Mouse (Mus musculus) splenic B cell, adult 2 months (primary cell): Measurements from ENCODE around the gene Rad21l.

Experiments
- DNase-seq: peaks from one replicate; pipeline ENCODE4 v3.0.0-alpha.2; 2011; ENCODE audit warnings: low read depth, low spot score
- H3K27me3 ChIP-seq: 2 replicates; pipeline ENCODE4 v1.6.1; 2012; ENCODE audit warnings: mild to moderate bottlenecking, low read length, moderate library complexity, mixed read lengths; ENCODE audit not compliant: control insufficient read depth, poor library complexity, insufficient read depth, severe bottlenecking
- H3K36me3 ChIP-seq: 2 replicates; pipeline ENCODE4 v1.6.1; 2012; ENCODE audit warnings: mild to moderate bottlenecking, low read length, moderate library complexity, mixed read lengths; ENCODE audit not compliant: control insufficient read depth, poor library complexity, insufficient read depth, severe bottlenecking

The Rad21l gene

DNA sequence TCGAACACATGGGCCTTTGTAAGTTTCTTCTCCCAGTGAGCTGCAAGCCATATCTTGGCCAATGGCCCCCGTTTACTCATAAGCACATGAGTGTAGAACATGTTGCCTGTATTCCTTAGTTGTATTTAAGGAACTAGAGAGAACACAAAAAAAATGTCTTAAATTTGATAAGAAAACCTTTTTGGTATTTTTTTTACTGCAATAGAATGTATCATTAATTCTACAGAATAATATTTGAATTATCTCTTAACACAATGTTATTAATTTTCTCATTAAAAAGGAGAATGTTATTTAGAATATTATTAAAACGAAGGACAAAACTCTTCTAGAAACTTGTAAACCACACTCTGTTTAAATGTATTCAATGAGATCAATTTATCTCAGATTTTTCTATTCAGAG lies at the start of gene Rad21l:
Gene Rad21l (minus strand): TSS at position 101 of the 400 bp plus-strand sequence.
- no peaks in the 10 kb centered on the region for H3K27me3 ChIP-seq
- no peak for DNase-seq
- H3K36me3 ChIP-seq, result no peaks in the 10 kb centered on the region

DNA sequence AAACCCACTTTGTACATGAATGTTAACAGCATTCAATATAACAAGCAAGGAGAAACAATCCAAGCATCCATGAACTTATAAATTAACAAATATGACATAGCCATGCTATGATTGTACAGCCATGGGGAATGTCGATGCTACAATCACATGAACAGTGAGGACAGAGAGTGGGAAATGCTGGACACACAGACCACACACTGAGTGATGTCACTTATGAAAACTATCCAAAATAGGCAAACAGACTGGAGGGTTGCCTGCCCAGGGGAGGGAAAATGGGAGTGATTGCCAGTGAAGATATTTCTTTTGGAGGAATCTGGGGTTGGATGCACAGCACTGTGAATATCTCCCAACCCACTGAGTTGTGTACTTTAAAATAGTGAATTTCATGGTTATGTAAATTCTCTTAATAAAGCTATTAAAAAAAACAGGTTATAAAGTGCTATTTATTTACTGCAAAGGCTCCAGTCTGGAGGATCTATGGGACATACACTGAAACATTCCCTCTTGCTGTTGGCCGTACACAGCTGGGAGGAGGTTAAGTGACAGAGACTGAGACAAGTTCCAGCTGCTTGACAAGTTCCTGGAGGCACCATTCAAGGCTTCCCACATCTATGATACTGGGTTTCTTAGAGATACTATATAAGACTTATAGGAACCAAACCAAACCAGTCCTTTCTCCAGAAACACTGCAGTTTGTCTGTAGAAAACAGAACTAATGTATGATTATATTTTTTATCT lies 48.2 kb upstream of the Rad21l start:
- no peak for DNase-seq
- peaks cover 5% of the 10 kb centered on the region for H3K36me3 ChIP-seq
- no peaks in the 10 kb centered on the region for H3K27me3 ChIP-seq

DNA sequence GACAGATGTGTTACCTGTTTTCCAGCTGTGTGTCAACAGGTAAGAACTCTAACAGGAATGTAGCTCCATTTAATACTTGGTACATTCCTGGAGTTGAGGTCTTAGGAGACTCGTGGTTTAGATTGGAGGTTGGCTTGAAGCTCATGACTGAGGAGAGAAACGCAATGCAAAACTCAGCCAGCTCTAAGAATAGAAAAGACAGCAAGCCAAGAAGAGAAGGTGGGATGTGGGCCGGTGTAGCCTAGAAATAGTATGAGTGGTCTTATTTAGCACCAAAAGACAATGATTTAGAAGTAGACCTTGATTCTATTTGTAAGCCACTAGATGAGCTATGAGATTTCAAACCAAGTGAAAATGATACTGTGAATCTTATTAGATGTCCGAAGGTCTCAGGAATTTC lies 47.2 kb upstream of the Rad21l start:
- peaks cover 3% of the 10 kb centered on the region for H3K36me3 ChIP-seq
- H3K27me3 ChIP-seq, result no peaks in the 10 kb centered on the region
- DNase-seq, result no peak

DNA sequence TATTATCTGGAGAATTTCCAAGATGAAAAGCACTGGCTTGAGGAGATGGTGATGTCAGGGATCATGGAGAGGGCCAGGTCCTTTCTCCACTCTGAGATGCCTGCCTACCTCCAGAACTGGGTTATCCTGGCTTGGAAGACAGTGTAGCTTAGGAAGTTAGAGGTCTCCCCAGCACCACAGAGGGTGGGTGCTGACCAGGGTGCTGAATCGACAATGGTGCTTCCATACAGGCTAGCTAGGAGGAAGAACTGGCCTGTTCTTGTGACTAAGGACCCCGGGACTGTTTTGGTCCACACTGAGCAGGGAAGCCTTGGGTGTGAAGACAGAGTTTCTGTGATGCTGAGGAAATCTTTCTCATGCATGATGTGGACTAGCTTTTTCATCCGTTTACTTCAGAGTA lies 44.3 kb upstream of the Rad21l start:
- Histone ChIP-seq H3K36me3 (peaks cover 3% of the 10 kb centered on the region), H3K27me3 (no peaks in the 10 kb centered on the region)
- DNase-seq, result peak; percentile 18

DNA sequence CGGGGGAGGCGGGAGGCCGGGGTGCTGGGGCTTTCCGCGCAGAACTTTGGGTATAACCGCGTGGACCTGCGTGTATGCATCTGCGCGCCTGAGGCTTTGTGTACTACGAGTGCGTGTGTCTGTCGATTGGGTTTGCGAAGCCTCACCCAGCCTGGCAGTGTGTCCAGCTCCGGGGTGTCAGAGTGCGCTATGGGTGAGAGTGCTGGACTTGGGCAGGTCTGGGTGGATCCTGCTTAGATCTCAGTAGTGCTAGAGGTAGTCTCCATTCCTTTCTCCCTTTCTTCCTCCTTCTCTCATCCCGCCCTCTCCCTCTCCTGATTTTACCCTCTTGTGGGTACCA lies 34.5 kb upstream of the Rad21l start:
- no peaks in the 10 kb centered on the region for H3K36me3 ChIP-seq
- DNase-seq, result no peak
- H3K27me3 ChIP-seq, result peaks cover 2% of the 10 kb centered on the region; the same call in 1 of the 2 replicates

DNA sequence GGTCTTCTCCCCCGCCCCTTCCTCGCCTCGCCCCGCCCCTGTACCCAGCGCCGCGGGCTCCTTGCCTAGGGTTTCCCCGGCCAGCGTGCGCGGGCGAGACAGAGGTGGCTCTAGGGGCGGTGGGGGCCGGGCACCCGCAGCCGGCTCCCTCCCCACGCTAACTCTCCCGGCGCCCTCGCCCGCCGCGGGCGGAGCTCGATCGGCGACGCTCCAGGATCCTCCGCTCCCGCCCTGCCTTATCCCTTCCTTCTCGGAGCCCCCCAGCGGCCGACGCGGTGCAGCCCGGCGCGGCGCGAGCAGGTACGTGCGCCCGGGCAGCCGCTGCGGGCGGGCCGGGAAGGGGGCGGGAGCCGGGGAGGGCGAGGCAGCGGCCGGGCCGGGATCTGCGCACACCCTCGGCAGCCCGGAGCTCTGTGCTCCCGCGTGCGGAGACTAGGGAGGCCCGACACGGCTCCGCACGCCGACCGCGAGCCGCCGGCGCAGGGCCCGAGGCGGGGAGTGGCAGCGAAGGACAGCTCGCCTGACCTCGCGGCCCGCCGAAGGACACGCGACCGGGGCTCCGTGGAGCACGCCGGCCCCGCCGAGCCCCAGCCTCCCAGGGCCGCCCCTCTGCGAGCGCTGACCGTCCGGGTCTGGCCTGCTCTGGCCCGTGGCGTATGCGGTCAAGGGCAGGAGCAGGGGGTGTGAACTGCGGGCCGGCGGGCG lies 34.0 kb upstream of the Rad21l start:
- no peak for DNase-seq
- peaks cover 2% of the 10 kb centered on the region; the same call in 1 of the 2 replicates for H3K27me3 ChIP-seq
- H3K36me3 ChIP-seq, result no peaks in the 10 kb centered on the region

DNA sequence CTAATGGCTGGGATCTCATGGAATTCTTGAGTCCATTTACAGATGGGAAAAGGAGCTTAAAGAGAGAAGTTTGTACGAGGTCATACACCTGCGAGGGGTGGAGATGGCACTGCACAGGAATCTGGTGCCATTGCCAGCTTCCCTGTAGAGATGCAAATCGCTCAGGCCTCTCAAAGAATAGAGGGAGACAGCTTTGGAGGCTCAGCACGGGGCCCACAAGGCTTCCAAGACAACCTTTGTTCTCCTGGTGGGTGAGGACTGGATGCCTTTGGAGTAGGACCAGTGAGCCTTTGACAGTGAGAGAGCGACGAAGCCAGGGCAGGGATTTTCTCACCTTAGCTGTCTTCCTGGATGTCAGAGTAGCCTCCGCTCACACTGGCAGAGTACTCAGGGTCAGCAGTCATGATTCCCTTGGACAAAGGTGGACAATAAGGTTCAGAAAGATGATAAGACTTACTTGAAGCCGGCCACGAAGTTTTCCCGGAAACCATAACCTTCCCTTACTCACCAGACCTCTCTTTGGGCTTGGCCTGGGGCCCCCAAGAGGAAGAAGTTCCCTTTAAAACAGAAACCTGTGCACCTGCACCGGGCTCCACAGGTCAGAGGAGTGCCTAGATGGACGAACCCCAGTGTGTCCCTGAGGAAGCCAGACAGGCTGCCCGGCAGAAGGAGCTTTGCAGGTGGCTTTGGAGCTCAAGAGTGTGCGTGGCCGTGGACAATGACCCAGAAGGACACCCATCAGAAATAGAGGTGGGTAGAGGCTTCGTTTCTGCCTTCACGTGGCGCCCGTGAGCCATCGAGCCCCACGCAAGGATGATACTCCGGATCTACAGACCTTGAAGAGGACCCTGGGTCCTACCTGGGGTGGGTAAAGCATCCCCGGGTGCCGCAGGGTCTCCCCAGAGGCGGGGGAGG lies 33.2 kb upstream of the Rad21l start, which contains the start of gene Tmem74b:
Gene Tmem74b (plus strand): TSS at position 778 of the 915 bp plus-strand sequence.
- no peaks in the 10 kb centered on the region for H3K36me3 ChIP-seq
- no peak for DNase-seq
- H3K27me3 ChIP-seq, result peaks cover 2% of the 10 kb centered on the region; the same call in 1 of the 2 replicates

DNA sequence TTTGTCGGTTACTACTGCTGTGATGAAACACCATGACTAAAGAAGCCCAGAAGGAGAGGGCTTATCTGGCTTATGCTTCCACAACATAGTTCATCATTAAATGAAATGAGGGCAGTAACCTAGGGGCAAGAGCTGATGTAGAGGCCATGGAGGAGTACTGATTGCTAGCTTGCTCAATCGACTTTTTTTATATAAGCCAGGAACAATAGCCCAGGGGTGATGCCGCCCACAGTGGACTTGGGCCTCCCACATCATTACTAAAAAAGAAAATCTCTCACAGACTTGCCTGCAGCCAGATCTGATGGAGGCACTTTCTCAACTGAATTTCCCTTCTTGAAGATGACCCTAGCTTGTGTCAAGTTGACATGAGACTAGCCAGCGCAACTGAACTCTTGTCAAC lies 14.6 kb upstream of the Rad21l start:
- DNase-seq, result no peak
- Histone ChIP-seq H3K27me3 (no peaks in the 10 kb centered on the region), H3K36me3 (no peaks in the 10 kb centered on the region)

DNA sequence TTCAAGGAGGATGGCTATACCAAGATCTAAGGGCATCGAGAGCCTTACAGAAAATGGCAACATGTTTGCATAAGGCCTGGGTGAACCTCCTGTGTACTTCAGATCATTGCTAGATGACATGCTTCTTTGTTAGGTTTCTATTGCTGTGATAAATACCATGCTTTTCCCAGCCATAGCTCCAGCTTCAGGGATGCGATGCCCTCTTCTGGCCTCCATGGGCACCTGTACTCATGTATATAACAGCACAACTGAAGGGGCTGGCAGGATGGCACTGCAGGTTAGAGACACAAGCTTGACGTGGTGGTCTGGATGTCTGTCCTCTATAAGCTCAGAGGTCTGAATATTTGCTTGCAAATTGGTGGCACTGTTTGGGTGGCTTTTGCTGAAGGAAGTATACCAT lies 14.0 kb upstream of the Rad21l start:
- Histone ChIP-seq H3K36me3 (no peaks in the 10 kb centered on the region), H3K27me3 (no peaks in the 10 kb centered on the region)
- DNase-seq, result peak; percentile 10

DNA sequence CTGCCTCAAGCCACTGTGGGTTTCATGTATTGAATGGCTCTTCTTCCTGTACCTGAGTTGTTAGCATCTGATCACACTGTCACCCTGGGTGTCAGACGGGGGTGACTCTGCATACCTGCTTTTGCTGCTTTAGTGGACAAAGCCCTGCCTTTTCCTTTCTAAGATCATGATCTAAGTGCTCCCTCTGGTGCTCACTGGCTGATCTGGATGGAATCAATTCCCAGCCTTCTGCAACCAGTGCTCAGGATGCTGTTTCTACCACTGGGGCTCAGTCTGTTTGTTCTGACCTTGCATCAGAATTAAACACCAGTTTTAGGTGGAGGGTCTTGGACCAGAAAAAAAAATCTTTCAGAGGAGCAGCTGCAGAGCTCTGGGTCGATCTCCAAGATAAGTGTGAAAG lies 7.9 kb upstream of the Rad21l start:
- DNase-seq, result no peak
- no peaks in the 10 kb centered on the region for H3K27me3 ChIP-seq
- H3K36me3 ChIP-seq, result no peaks in the 10 kb centered on the region

DNA sequence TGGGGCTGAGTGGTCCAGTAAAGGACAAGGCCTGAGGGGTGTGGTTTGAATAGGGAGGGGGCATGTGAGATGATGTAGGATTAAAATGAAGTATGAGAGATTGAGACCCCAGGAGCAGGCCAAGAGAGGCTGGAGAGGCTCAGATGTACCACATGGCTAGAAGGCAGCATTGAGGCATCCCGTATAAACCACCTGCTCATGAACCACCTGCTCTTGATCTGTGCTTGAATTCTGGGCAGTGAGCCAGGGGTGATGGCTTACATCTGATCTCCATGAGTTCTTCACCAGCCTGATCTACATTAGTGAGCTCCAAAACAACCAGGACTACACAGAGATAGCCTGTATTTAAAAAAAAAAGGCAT lies 2.6 kb upstream of the Rad21l start:
- DNase-seq, result no peak
- no peaks in the 10 kb centered on the region for H3K27me3 ChIP-seq
- H3K36me3 ChIP-seq, result no peaks in the 10 kb centered on the region

DNA sequence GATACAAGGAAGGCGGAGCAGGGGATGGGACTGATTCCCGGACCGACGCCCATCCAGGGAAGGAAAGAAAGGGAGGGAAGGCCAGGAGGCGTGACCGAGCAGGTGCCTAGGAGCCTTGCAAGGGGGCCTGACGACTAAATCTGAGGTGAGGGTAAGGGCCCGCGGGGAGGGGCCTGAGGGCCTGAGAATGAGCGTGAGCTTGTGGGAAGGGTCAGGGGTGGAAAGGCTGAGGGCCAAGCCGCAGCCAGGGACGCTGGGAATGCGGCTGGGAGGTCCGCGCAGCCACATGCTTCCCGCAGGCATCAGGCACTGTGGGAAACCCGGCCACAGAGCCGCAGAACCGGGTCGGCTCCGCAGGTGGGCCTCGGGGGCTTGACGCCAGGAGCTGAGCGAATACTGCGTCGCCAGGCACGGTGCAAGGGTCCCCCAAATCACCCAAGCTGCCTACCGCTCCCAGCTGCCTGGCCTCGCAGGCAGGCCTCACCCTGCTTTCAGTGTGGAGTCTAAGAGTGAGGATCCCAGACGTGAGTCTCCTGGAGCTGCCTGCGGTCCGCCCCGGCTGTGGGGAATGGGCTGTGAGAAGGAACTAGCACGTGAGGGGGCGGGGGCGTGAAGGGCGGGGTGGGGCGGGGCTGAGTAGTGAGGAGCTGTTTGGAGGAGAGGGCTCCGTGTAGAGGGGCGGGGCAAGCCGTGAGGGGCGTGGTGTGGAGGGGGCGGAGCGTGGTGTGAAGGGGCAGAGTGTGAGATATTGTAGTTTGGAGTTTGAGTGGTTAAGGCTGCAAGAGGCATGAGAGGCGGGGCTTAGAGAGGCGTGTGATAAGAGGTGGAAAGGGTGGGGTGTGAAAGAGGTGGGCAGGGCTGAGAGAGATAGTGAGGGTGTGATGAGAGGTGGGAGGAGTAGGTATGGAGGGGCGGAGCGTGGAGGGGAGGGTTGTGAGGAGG lies 2.0 kb upstream of the Rad21l start:
- H3K36me3 ChIP-seq, result no peaks in the 10 kb centered on the region
- DNase-seq, result no peak
- H3K27me3 ChIP-seq, result no peaks in the 10 kb centered on the region

DNA sequence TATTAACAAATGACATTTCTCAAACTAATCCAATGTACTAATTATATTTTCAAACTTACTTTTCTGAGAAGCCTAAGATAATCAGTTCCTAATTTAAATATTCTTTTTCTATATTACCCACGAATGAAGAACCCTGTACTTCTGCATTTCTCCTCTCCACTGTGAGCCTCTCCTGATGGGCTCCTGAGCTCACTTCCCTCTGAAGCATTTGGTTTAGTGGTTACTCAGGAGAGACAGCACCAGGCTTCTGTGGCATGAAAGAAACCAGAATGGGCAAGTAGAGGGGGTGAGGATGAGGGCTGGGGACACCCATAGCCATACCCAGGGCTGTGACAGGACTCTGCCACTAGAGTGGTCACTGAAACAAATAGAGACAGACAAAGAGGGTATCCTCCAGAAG lies 16.3 kb downstream of the Rad21l start:
- H3K27me3 ChIP-seq, result no peaks in the 10 kb centered on the region
- no peak for DNase-seq
- H3K36me3 ChIP-seq, result no peaks in the 10 kb centered on the region

DNA sequence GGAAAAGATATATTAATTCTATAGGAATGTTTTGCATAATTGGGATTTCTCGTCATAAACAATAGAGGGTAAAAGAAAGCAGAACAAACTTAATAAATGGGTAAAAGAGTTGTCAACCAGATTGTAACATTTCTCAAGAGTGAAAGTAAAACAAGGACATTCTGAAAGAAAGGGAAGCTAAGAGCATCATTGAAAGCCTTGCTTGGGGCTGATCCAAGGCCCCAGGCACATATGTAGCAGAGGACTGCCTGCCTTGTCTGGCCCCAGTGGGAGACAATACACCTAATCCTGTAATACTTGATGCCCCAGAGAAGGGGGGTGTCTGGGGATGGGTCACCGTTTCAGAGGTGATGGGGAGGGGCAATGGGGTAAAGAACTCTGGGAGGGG lies 32.3 kb downstream of the Rad21l start:
- DNase-seq, result no peak

More for the DNA sequence above, 32.3 kb downstream of the Rad21l start:
- no peaks in the 10 kb centered on the region for H3K36me3 ChIP-seq
- H3K27me3 ChIP-seq, result no peaks in the 10 kb centered on the region
